Mouse (Mus musculus) leukemia stem cell, adult 10-12 weeks (primary cell): ENCODE data around the gene Aplp2. TPM values are rescaled to one million over a fixed set of nuclear protein-coding genes. Genes with fewer than 3 reads are reported as not detected.

ENCODE experiments used
- polyA plus RNA-seq: library from polyadenylated mRNA; stranded (reverse); fragments of >175 nt; gene quantifications from 2 replicates; pipeline ENCODE4 v1.2.3, GENCODE M21; 2012; ENCODE audit warnings: low replicate concordance

Aplp2 gene
- polyA plus RNA-seq = 12.2 and 24.8 TPM in 2 replicates

GRCm38 (mm10) chr9:31211690-31212499 lies at the start of gene Aplp2:
Gene Aplp2, minus strand, starts transcription at chr9:31211815.

GRCm38 (mm10) chr9:31131205-31131968 lies 80.2 kb downstream of the Aplp2 start, which contains the start of gene St14:
Gene St14, minus strand, starts transcription at chr9:31131853.

Other genes starting within 250 kb of the Aplp2 start
- 9.9 and 12.4 TPM in 2 replicates for gene Zbtb44, start 181.2 kb downstream of the Aplp2 start, polyA plus RNA-seq
- 2.0 and 4.7 TPM in 2 replicates for gene St14, start 80.0 kb downstream of the Aplp2 start, polyA plus RNA-seq
- gene Prdm10, start 68.7 kb upstream of the Aplp2 start, polyA plus RNA-seq = 3.4 and 9.3 TPM in 2 replicates
- gene Nfrkb, start 174.4 kb upstream of the Aplp2 start, polyA plus RNA-seq = 1.8 and 23.0 TPM in 2 replicates